Mouse (Mus musculus) kidney, adult 2 months (tissue): ENCODE measurements at regions not wholly inside any gene's neighbourhood (a gene's known extent, or its start where the extent isn't known, plus 50 kb on each side); places are given as distances from the start of the nearest gene placed in this dataset.

ENCODE experiments used
- CTCF ChIP-seq: fragments of 200-500 bp; conservative IDR thresholded peaks from 2 replicates; pipeline ENCODE4 v1.5.1; 2011; ENCODE audit warnings: low read depth, mild to moderate bottlenecking, control low read depth, low read length, moderate library complexity, mixed read lengths; ENCODE audit not compliant: insufficient read depth, insufficient read length
- POLR2A ChIP-seq: fragments of 200-500 bp; IDR thresholded peaks from one replicate; pipeline ENCODE4 v1.6.1; 2011; ENCODE audit warnings: low read depth, low read length, control low read depth

GRCm38 (mm10) chr3:49062081-49062480, 695.0 kb downstream of the Pcdh18 start:
- TF ChIP-seq CTCF (no peak), POLR2A (no peak)
